Mouse (Mus musculus) liver, embryonic 14.5 days (tissue): ENCODE results near the gene Coro1b. TPM values are rescaled to one million over a fixed set of nuclear protein-coding genes. Genes with fewer than 3 reads are reported as not detected.
"Not testable (repeated sequence)": the region's sequence is repeated elsewhere in the genome, so short reads cannot be mapped to it uniquely, and the experiment has no call there.

Experiments used
- ATAC-seq: fragments of 200-750 bp; cut with Nextera tagmentation; 2 replicates; pipeline ENCODE4 v1.8.0; 2017; ENCODE audit warnings: moderate number of reproducible peaks, mild to moderate bottlenecking, moderate library complexity; ENCODE audit not compliant: insufficient read depth
- DNase-seq, 3 experiments: peaks; one replicate each; pipeline ENCODE4 v3.0.0-alpha.2; 2012 to 2013; ENCODE audit warnings: low read depth in 3 of 3, low spot score in 3 of 3
- H3K27ac ChIP-seq: fragments of 300-500 bp; sonication (generic); 2 replicates; pipeline ENCODE4 v1.5.1; 2014; ENCODE audit warnings: moderate library complexity, mild to moderate bottlenecking, control low read depth, inconsistent platforms
- H3K27me3 ChIP-seq: fragments of 300-500 bp; sonication (generic); 2 replicates; pipeline ENCODE4 v1.6.1; 2014; ENCODE audit warnings: mild to moderate bottlenecking, low read length, moderate library complexity; ENCODE audit not compliant: control insufficient read depth, insufficient read depth
- H3K36me3 ChIP-seq: fragments of 300-500 bp; sonication (generic); replicated peaks from 2 replicates; pipeline ENCODE4 v1.6.1; 2014; ENCODE audit warnings: low read depth; ENCODE audit not compliant: control insufficient read depth, insufficient read depth
- H3K4me1 ChIP-seq, 2 experiments: fragments of 200-500 bp in 1 of 2; fragments of 300-500 bp in 1 of 2; sonication (generic) in 1 of 2; replicated peaks; 2 replicates each; pipeline ENCODE4 v1.6.1; 2012 to 2014; ENCODE audit warnings: antibody characterized with exemption in 1 of 2, inconsistent platforms in 1 of 2, low read length in 1 of 2; ENCODE audit not compliant: control insufficient read depth in 2 of 2, insufficient read depth in 2 of 2
- H3K4me2 ChIP-seq: fragments of 300-500 bp; sonication (generic); 2 replicates; pipeline ENCODE4 v1.6.1; 2014; ENCODE audit warnings: low read depth, mild to moderate bottlenecking, control low read depth, moderate library complexity
- H3K4me3 ChIP-seq, 2 experiments: fragments of 200-500 bp in 1 of 2; fragments of 300-500 bp in 1 of 2; sonication (generic) in 1 of 2; 2 replicates each; pipeline ENCODE4 v1.5.1; 2012 to 2014; ENCODE audit warnings: low read depth in 2 of 2, low read length in 2 of 2, mild to moderate bottlenecking in 2 of 2, control low read depth in 1 of 2, inconsistent platforms in 1 of 2, moderate library complexity in 1 of 2; ENCODE audit not compliant: insufficient read depth in 1 of 2
- H3K9ac ChIP-seq: fragments of 300-500 bp; sonication (generic); replicated peaks from 2 replicates; pipeline ENCODE4 v1.6.1; 2014; ENCODE audit warnings: mild to moderate bottlenecking, control low read depth, moderate library complexity
- H3K9me3 ChIP-seq: fragments of 300-500 bp; sonication (generic); 2 replicates; pipeline ENCODE4 v1.6.1; 2016; ENCODE audit warnings: low read length, mixed read lengths; ENCODE audit not compliant: control insufficient read depth
- CTCF ChIP-seq: IDR thresholded peaks from 2 replicates; pipeline ENCODE4 v1.5.1; 2016; ENCODE audit warnings: antibody characterized with exemption, low read depth, control low read depth
- EP300 ChIP-seq: IDR thresholded peaks from 2 replicates; pipeline ENCODE4 v1.6.1; 2016; ENCODE audit warnings: antibody characterized with exemption, low read depth
- WGBS: fragments of 180-500 bp; shearing (Covaris S2); extraction: QIAGEN DNeasy Blood & Tissue Kit; methylation state at CpG from one replicate; pipeline ENCODE4 v1.1.7; 2014; ENCODE audit not compliant: insufficient replicate concordance; 5-methylcytosine and 5-hydroxymethylcytosine counted together
- polyA plus RNA-seq, 2 experiments: library from polyadenylated mRNA; depleted of rRNA in 1 of 2; stranded (reverse) in 1 of 2; unstranded in 1 of 2; fragments of >200 nt; fragmentation: Nextera tagmentation in 1 of 2; extraction: Ambion mirVana in 1 of 2; gene quantifications; 2 replicates each; pipeline versions ENCODE4 v1.2.1 to v1.2.3; 2012 to 2014

The Coro1b gene
- polyA plus RNA-seq, 2 experiments, result 57.5 to 59.2 TPM

- H3K27ac ChIP-seq, result no peak overlapping the region
- H3K4me1 ChIP-seq, result peaks cover 19 to 24% of the 10 kb centered on the region in 2 experiments
Observed at GRCm38 (mm10) chr19:4134354-4134753, 14.1 kb upstream of the Coro1b start.

DNA sequence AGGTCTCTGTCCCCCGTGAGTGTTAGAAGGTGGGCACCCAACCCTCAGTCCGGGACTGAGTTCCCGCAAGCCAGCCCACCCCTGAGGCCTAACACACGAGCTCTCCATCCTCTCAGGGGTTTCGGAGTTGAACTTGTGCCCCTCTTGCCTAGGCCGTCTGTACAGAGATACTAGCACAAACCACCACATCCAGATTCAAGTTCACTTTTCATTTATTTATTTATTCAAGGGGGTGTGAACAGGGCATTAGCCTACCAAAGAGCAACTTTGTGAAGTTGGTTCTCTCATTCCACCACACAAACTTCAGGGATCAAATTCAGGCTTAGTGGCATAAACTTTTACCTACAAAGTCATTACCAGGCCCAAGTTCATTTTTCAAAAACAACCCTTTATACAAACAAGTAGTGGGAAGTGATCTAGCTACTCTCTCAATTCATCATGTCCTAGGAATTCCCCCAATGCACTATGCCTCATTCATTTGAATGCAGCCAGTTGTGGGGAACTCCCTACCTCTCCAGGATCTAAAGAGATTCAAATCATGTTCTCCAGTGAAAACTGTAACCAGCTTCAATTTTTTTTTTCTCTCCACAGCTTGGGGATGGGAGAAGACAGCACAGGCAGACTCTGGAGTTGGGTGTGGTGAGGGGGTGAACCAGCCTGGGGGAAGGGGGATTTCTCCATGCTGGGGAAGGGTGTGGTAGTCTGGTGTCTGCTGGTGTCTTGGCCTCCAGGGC is 13.0 kb upstream of the Coro1b start:
- not testable (repeated sequence) for DNase-seq, H3K27ac ChIP-seq, H3K9ac ChIP-seq, H3K9me3 ChIP-seq, H3K27me3 ChIP-seq, ATAC-seq, H3K4me3 ChIP-seq
- H3K4me2 ChIP-seq, result peak overlapping the region; percentile 43
- peaks cover 12 to 16% of the 10 kb centered on the region in 2 experiments for H3K4me1 ChIP-seq
- peaks cover 15% of the 10 kb centered on the region for H3K36me3 ChIP-seq
- WGBS, result 72% methylated on average over 6 of the region's 6 CpGs

More at GRCm38 (mm10) chr19:4134354-4134753, 14.1 kb upstream of the Coro1b start:
- Histone ChIP-seq H3K4me3 (no peak overlapping the region), H3K9ac (no peak overlapping the region), H3K36me3 (peaks cover 17% of the 10 kb centered on the region), H3K27me3 (no peaks in the 10 kb centered on the region; the same call in 1 of the 2 replicates), H3K9me3 (no peaks in the 10 kb centered on the region), H3K4me2 (no peak overlapping the region)
- 78% methylated on average over 4 of the region's 4 CpGs for WGBS
- DNase-seq (no peak), ATAC-seq (no peak)
- TF ChIP-seq CTCF (no peak), EP300 (no peak)

- H3K27me3 ChIP-seq, H3K9ac ChIP-seq, H3K27ac ChIP-seq, DNase-seq, H3K9me3 ChIP-seq: not testable (repeated sequence)
- Histone ChIP-seq H3K36me3 (peaks cover 15% of the 10 kb centered on the region), H3K4me2 (peak overlapping the region; percentile 43), H3K4me1 (peaks cover 9 to 12% of the 10 kb centered on the region in 2 experiments), H3K4me3 (peak overlapping the region in 1 of 2 experiments; percentile 26; a peak in 1 of 4 replicates)
- ATAC-seq, result peak; percentile 54; the same call in 1 of the 2 replicates
- peak; percentile 84 for TF ChIP-seq CTCF
- WGBS, result 8% methylated on average over 8 of the region's 8 CpGs
Observed at GRCm38 (mm10) chr19:4135963-4136345, 12.5 kb upstream of the Coro1b start.

DNA sequence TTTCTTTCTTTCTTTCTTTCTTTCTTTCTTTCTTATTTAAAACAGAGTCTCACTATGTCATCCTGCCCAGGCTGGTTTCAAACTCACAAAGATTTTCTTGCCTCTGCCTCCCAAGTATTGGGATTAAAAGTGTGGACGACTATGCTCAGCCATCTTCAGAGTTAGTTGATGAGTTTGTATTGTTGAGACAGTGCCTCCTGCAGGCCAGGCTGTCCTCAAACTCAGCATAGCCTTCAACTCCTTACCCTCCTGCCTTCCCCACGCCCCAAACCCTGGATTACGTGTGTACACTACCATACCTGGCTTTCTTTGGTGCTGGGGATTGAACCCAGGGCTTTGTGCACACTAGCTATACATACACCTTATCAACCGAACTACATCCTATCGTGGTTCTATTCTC is 12.0 kb upstream of the Coro1b start:
- H3K4me1 ChIP-seq, result peaks cover 7 to 9% of the 10 kb centered on the region in 2 experiments
- no peaks in the 10 kb centered on the region; the same call in 1 of the 2 replicates for H3K27me3 ChIP-seq
- 61% methylated on average over 5 of the region's 5 CpGs for WGBS
- H3K4me2 ChIP-seq, result peak overlapping the region; percentile 43
- H3K4me3 ChIP-seq, result no peak overlapping the region
- no peaks in the 10 kb centered on the region for H3K9me3 ChIP-seq
- H3K36me3 ChIP-seq, result peaks cover 14% of the 10 kb centered on the region
- no peak for DNase-seq
- no peak overlapping the region for H3K9ac ChIP-seq
- TF ChIP-seq EP300 (no peak), CTCF (peak; percentile 61)
- H3K27ac ChIP-seq, result no peak overlapping the region
- ATAC-seq, result peak; percentile 54; the same call in 1 of the 2 replicates

- Histone ChIP-seq H3K9me3 (no peaks in the 10 kb centered on the region), H3K4me3 (no peak overlapping the region), H3K27ac (no peak overlapping the region), H3K36me3 (peaks cover under 1% of the 10 kb centered on the region; the same call in 1 of the 2 replicates), H3K9ac (no peak overlapping the region), H3K4me2 (no peak overlapping the region), H3K27me3 (no peaks in the 10 kb centered on the region; the same call in 1 of the 2 replicates), H3K4me1 (peaks cover 2 to 3% of the 10 kb centered on the region in 2 experiments; a peak in 3 of 4 replicates)
- ATAC-seq, result no peak
- TF ChIP-seq CTCF (no peak), EP300 (no peak)
- 69% methylated on average over 5 of the region's 5 CpGs for WGBS
- DNase-seq, result no peak
Observed at GRCm38 (mm10) chr19:4137913-4138312, 10.5 kb upstream of the Coro1b start.
